Mouse (Mus musculus): ENCODE measurements at regions not wholly inside any gene's neighbourhood (a gene's known extent, or its start where the extent isn't known, plus 50 kb on each side); places are given as distances from the start of the nearest gene placed in this dataset.

DNA sequence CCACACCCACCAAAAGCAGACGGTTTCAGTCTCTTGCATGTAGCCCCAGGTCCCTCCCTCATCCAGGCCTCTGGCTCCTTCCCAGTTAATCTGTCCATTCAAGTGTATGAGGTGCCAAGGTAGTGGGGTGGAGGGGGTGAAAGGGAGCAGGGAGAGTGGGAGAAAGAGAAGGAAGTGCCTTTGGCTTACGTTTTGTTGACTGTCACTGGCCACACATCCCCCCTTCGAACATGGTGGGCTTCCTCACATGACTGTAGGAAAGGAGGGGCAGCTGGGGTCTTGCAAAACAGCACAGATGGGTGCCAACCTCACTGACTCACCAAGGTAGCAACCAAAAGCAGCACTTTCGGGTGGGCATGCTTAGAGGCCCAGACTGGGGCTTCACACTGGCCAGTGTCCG lies 68.9 kb downstream of the Uncx start:
- no peaks in the 10 kb centered on the region for H3K4me1 ChIP-seq (ENCODE audit: insufficient read depth)
- DNase-seq: no peak
- no peak overlapping the region for H3K4me2 ChIP-seq
- ATAC-seq (ENCODE audit: insufficient read depth): no peak
- no peaks in the 10 kb centered on the region for H3K27me3 ChIP-seq (ENCODE audit: insufficient read depth, low read length)
- no peak overlapping the region for H3K4me3 ChIP-seq (ENCODE audit: low read depth, low read length)
- 63% methylated on average over 5 of the region's 5 CpGs for WGBS
- no peaks in the 10 kb centered on the region for H3K36me3 ChIP-seq (ENCODE audit: insufficient read depth)
- H3K9me3 ChIP-seq (ENCODE audit: low read depth, low read length): no peaks in the 10 kb centered on the region
- H3K27ac ChIP-seq (ENCODE audit: low read depth): no peak overlapping the region
- H3K9ac ChIP-seq: no peak overlapping the region
- TF ChIP-seq CTCF (IDR thresholded peaks at IDR 0.05; ENCODE audit: low read depth): no peak

GRCm38 (mm10) chr5:139612676-139613075 lies 69.4 kb downstream of the Uncx start:
- 60% methylated on average over 6 of the region's 6 CpGs for WGBS
- ATAC-seq (ENCODE audit: insufficient read depth): no peak
- Histone ChIP-seq H3K27me3 (ENCODE audit: insufficient read depth, low read length) (no peaks in the 10 kb centered on the region), H3K4me2 (no peak overlapping the region), H3K4me1 (ENCODE audit: insufficient read depth) (no peaks in the 10 kb centered on the region), H3K4me3 (ENCODE audit: low read depth, low read length) (no peak overlapping the region), H3K9me3 (ENCODE audit: low read depth, low read length) (no peaks in the 10 kb centered on the region), H3K36me3 (ENCODE audit: insufficient read depth) (no peaks in the 10 kb centered on the region), H3K9ac (no peak overlapping the region), H3K27ac (ENCODE audit: low read depth) (no peak overlapping the region)
- no peak for DNase-seq
- no peak for TF ChIP-seq CTCF (IDR thresholded peaks at IDR 0.05; ENCODE audit: low read depth)

DNA sequence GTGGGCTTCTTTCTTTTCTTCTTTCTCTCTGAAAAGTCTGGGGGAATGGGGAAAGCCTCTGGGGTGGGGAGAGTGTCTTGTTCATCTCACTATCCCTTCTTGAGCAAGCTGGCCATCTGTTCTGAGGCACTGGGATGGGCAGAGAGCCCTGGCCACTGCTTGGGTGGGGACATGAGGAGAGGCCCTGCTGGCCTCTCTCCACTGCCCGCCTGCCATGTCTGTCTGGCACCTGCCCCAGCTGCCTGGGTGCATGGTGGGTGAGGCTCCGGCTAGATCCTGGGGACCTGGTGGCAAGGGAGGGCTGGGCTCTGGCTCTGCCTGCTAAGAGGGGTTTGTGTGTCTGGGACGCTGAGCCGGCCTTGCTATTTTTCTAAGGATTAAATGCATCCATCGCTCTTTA lies 70.3 kb downstream of the Uncx start:
- no peak for DNase-seq
- WGBS: 64% methylated on average over 5 of the region's 5 CpGs
- ATAC-seq (ENCODE audit: insufficient read depth): no peak
- H3K4me2 ChIP-seq: no peak overlapping the region
- no peak overlapping the region for H3K9ac ChIP-seq
- no peaks in the 10 kb centered on the region for H3K4me1 ChIP-seq (ENCODE audit: insufficient read depth)
- no peaks in the 10 kb centered on the region for H3K36me3 ChIP-seq (ENCODE audit: insufficient read depth)
- TF ChIP-seq CTCF (IDR thresholded peaks at IDR 0.05; ENCODE audit: low read depth): no peak
- no peaks in the 10 kb centered on the region for H3K9me3 ChIP-seq (ENCODE audit: low read depth, low read length)
- H3K27me3 ChIP-seq (ENCODE audit: insufficient read depth, low read length): 0 out of 2 replicates have a peak, but pooled peaks cover 5% of the 10 kb centered on the region
- no peak overlapping the region for H3K4me3 ChIP-seq (ENCODE audit: low read depth, low read length)
- H3K27ac ChIP-seq (ENCODE audit: low read depth): no peak overlapping the region

GRCm38 (mm10) chr5:139619301-139620161 lies 76.2 kb downstream of the Uncx start:
- no peaks in the 10 kb centered on the region for H3K4me1 ChIP-seq (ENCODE audit: insufficient read depth)
- H3K27ac ChIP-seq (ENCODE audit: low read depth): no peak overlapping the region
- H3K9me3 ChIP-seq (ENCODE audit: low read depth, low read length): no peaks in the 10 kb centered on the region
- peaks cover 18% of the 10 kb centered on the region for H3K27me3 ChIP-seq (ENCODE audit: insufficient read depth, low read length)
- 6% methylated on average over 36 of the region's 36 CpGs for WGBS
- H3K4me2 ChIP-seq: peak overlapping the region; percentile 25; the same call in 1 of the 2 replicates
- H3K36me3 ChIP-seq (ENCODE audit: insufficient read depth): no peaks in the 10 kb centered on the region
- H3K9ac ChIP-seq: no peak overlapping the region; the same call in 1 of the 2 replicates
- TF ChIP-seq CTCF (IDR thresholded peaks at IDR 0.05; ENCODE audit: low read depth): no peak
- ATAC-seq (ENCODE audit: insufficient read depth): no peak
- peak; percentile 10 for DNase-seq
- H3K4me3 ChIP-seq (ENCODE audit: low read depth, low read length): no peak overlapping the region

DNA sequence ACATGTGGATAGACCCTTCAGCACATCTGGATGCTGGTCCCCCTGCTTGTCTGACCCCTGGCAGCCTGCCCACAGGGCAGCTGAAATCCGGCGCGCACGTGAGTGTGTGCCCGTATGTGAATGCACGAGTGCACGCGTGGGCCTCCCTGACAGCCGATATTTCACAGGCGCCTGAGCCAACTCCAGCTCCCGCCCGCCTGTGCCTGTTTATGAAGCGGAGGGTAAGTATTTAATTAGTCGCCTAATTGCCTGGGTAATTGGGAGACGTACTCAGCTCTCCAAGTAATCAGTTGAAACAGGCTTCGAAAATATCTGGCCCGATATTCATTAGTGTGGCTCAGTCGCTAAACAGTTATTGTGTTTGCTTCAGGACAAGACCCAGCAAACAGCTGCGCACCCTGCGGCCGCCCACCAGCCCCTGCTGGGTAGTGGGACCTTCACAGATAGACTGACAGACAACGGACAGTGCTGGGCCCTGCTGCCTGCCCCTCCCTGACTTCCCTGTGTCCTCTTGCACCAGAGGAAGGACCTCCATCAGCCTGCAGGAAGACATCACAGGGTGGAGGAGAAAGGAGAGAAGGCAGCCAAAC lies 82.7 kb downstream of the Uncx start:
- Histone ChIP-seq H3K4me1 (ENCODE audit: insufficient read depth) (no peaks in the 10 kb centered on the region), H3K4me2 (no peak overlapping the region), H3K27me3 (ENCODE audit: insufficient read depth, low read length) (no peaks in the 10 kb centered on the region), H3K27ac (ENCODE audit: low read depth) (no peak overlapping the region), H3K9me3 (ENCODE audit: low read depth, low read length) (no peaks in the 10 kb centered on the region; the same call in 1 of the 2 replicates), H3K36me3 (ENCODE audit: insufficient read depth) (no peaks in the 10 kb centered on the region), H3K4me3 (ENCODE audit: low read depth, low read length) (no peak overlapping the region), H3K9ac (no peak overlapping the region)
- no peak for ATAC-seq (ENCODE audit: insufficient read depth)
- no peak for DNase-seq
- no peak for TF ChIP-seq CTCF (IDR thresholded peaks at IDR 0.05; ENCODE audit: low read depth)
- 70% methylated on average over 22 of the region's 22 CpGs for WGBS

DNA sequence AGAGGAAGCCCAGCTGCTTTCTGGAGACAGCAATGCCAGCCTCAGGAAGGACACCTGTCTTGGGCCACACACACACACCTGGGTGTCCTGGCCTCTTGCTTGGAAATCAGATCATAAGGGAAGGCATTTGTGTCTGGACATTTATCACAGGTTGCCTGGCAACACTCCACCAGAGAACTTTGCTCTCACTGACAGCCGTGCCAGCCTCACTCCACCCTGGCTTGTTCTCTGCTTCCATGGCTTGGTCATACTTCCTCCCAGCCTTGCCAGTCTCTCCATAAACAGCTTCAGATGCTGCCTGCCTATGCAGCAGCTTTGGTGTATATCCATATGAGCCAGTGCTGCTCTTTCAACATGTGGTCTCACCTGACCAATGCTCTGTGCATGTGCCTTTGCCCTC lies 84.3 kb downstream of the Uncx start:
- ATAC-seq (ENCODE audit: insufficient read depth) (no peak), DNase-seq (no peak)
- Histone ChIP-seq H3K9me3 (ENCODE audit: low read depth, low read length) (no peaks in the 10 kb centered on the region; the same call in 1 of the 2 replicates), H3K27me3 (ENCODE audit: insufficient read depth, low read length) (no peaks in the 10 kb centered on the region), H3K36me3 (ENCODE audit: insufficient read depth) (no peaks in the 10 kb centered on the region), H3K27ac (ENCODE audit: low read depth) (no peak overlapping the region), H3K4me3 (ENCODE audit: low read depth, low read length) (no peak overlapping the region), H3K9ac (no peak overlapping the region), H3K4me2 (no peak overlapping the region), H3K4me1 (ENCODE audit: insufficient read depth) (no peaks in the 10 kb centered on the region)
- WGBS: 64% methylated on average over 1 of the region's 1 CpGs
- TF ChIP-seq CTCF (IDR thresholded peaks at IDR 0.05; ENCODE audit: low read depth): no peak

GRCm38 (mm10) chr5:139637028-139637427 lies 93.7 kb downstream of the Uncx start:
- no peak for TF ChIP-seq CTCF (IDR thresholded peaks at IDR 0.05; ENCODE audit: low read depth)
- H3K9ac ChIP-seq: no peak overlapping the region
- DNase-seq: no peak
- ATAC-seq (ENCODE audit: insufficient read depth): no peak
- H3K27me3 ChIP-seq (ENCODE audit: insufficient read depth, low read length): no peaks in the 10 kb centered on the region
- 88% methylated on average over 2 of the region's 2 CpGs for WGBS
- H3K4me3 ChIP-seq (ENCODE audit: low read depth, low read length): no peak overlapping the region
- no peak overlapping the region for H3K4me2 ChIP-seq
- H3K36me3 ChIP-seq (ENCODE audit: insufficient read depth): no peaks in the 10 kb centered on the region
- H3K9me3 ChIP-seq (ENCODE audit: low read depth, low read length): no peaks in the 10 kb centered on the region
- no peak overlapping the region for H3K27ac ChIP-seq (ENCODE audit: low read depth)
- no peaks in the 10 kb centered on the region for H3K4me1 ChIP-seq (ENCODE audit: insufficient read depth)

Data from lung, embryonic 14.5 days (tissue).